Comparison of ENCODE assay signal across 8 mouse cellular contexts in the genomic region with DNA sequence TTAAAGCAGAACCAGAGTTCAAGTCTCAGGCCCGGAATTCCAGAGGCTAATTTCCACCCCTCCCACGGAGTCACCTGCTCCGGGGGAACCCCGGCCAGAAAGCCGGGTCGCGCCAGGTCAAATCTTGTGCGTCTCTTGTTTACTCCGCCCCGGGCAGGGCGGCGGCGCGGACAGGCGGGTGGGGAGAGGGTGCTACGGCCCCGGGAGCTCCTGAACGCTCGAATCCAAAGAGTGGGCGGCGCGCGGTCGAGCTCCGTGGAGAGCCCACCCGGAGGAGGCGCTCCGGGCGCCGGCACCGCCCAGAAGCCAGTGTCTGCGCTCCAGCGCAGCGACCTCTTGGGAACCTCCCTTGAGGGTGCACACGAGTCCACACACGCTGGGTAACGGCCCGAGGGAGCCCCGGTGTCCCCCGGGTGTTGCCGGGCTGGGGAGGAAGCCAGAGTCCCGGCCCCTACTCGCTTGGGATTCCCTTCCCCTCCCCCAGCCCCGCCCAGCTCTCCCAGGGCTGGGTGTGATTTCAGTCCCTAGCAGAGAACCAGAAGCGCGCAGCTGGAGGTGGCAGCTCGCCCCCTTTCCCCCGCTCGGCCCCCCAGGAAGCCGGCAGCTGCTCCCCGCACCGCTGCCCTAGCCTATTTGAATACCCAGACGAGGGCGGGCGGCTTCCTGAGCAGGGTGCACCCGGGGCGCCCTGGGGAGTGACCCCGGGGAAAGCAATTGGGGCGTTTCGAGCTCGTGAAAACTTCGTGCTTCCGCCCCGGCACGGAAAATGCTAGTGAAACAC. TPM values are rescaled to one million over a fixed set of nuclear protein-coding genes. Genes with fewer than 3 reads are reported as not detected.
DNase-seq lines count a peak whose midpoint lies in the region; ATAC-seq and TF ChIP-seq lines count a peak whose summit lies in the region.

No protein-coding gene starts in this region.

- no peaks in the 10 kb centered on the region for H3K36me3 ChIP-seq in ES-E14 (ENCODE audit: control insufficient read depth, insufficient read depth, low read length, poor library complexity, severe bottlenecking)
- no peaks in the 10 kb centered on the region for H3K36me3 ChIP-seq in hindbrain, embryonic 11.5 days (ENCODE audit: control insufficient read depth, insufficient read depth, low read length)

- no peaks in the 10 kb centered on the region for H3K9me3 ChIP-seq in ES-E14 (ENCODE audit: control insufficient read depth, insufficient read depth, low read depth, low read length)
- H3K9me3 ChIP-seq in hindbrain, embryonic 11.5 days (ENCODE audit: control insufficient read depth, low read length): no peaks in the 10 kb centered on the region

- peak overlapping the region; percentile 72 to 77 for H3K4me3 ChIP-seq in ES-E14 (ENCODE audit: insufficient read depth in 1 of 2, low read depth in 1 of 2, low read length in 2 of 2, poor library complexity in 1 of 2, severe bottlenecking in 1 of 2)
- peak overlapping the region; percentile 82 for H3K4me3 ChIP-seq in cerebellum, adult 2 months (replicated peaks; ENCODE audit: insufficient read depth, low read depth, low read length)
- peak overlapping the region; percentile 77 for H3K4me3 ChIP-seq in hindbrain, embryonic 11.5 days (ENCODE audit: low read depth, low read length)

- ATAC-seq in hindbrain, embryonic 11.5 days (ENCODE audit: low FRiP score): peak; percentile 8; the same call in 1 of the 2 replicates

- no peaks in the 10 kb centered on the region for H3K4me1 ChIP-seq in ES-E14 (ENCODE audit: control insufficient read depth in 2 of 2, insufficient read depth in 2 of 2, low read length in 2 of 2, poor library complexity in 1 of 2)
- H3K4me1 ChIP-seq in cerebellum, adult 2 months (ENCODE audit: control insufficient read depth, insufficient read depth, low read length): no peaks in the 10 kb centered on the region
- no peaks in the 10 kb centered on the region for H3K4me1 ChIP-seq in hindbrain, embryonic 11.5 days (replicated peaks; ENCODE audit: control insufficient read depth, insufficient read depth, low read length)

- TF ChIP-seq POLR2A in cerebellum, adult 2 months (IDR thresholded peaks at IDR 0.05; ENCODE audit: borderline replicate concordance, insufficient read depth, low read length): peak; percentile 25; the same call in 1 of the 2 replicates

- TF ChIP-seq CTCF in cerebellum, adult 2 months (IDR thresholded peaks at IDR 0.05; ENCODE audit: borderline replicate concordance, insufficient read depth, low read depth, low read length): no peak

- peak overlapping the region; percentile 82 for H3K4me2 ChIP-seq in hindbrain, embryonic 11.5 days (replicated peaks; ENCODE audit: low read depth, low read length)

- DNase-seq in ES-E14 (ENCODE audit: low read depth, low spot score): peak; percentile 72
- peak; percentile 79 to 81 for DNase-seq in cerebellum, adult 2 months
- peak; percentile 76 to 80 for DNase-seq in frontal cortex, postnatal 10 days (ENCODE audit: low spot score in 2 of 2)
- peak; percentile 73 for DNase-seq in hindbrain, embryonic 11.5 days (ENCODE audit: low spot score)
- DNase-seq in layer of hippocampus, postnatal 25 days (ENCODE audit: extremely low spot score in 1 of 2, low spot score in 1 of 2): peak; percentile 50 to 71
- DNase-seq in lung, postnatal 10 days: peak; percentile 94
- DNase-seq in ovary, postnatal 10 days (ENCODE audit: low spot score): peak; percentile 73
- peak; percentile 91 for DNase-seq in thymus, postnatal 0 days (ENCODE audit: low spot score)

- peak overlapping the region; percentile 50 for H3K9ac ChIP-seq in ES-E14 (ENCODE audit: insufficient read depth, low read depth, low read length, poor library complexity, severe bottlenecking)
- peak overlapping the region; percentile 89 for H3K9ac ChIP-seq in hindbrain, embryonic 11.5 days (ENCODE audit: low read depth, low read length)

- under 1% methylated on average over 65 of the region's 65 CpGs for WGBS in cerebellum, adult 2 months
- WGBS in hindbrain, embryonic 11.5 days: under 1% methylated on average over 64 of the region's 65 CpGs

- no peaks in the 10 kb centered on the region for H3K27me3 ChIP-seq in cerebellum, adult 2 months (ENCODE audit: control insufficient read depth, insufficient read depth, low read length)
- H3K27me3 ChIP-seq in hindbrain, embryonic 11.5 days (ENCODE audit: control insufficient read depth, insufficient read depth, low read length): no peaks in the 10 kb centered on the region

- in situ Hi-C loops in ES-E14 (cut with MboI; ENCODE audit: low sequenced_read_pairs in 2 of 2, unreplicated experiment in 2 of 2): no loop called here

- H3K27ac ChIP-seq in ES-E14 (ENCODE audit: insufficient read depth, low read depth, low read length, poor library complexity, severe bottlenecking): no peak overlapping the region; the same call in 1 of the 2 replicates
- peak overlapping the region; percentile 99 for H3K27ac ChIP-seq in cerebellum, adult 2 months (ENCODE audit: insufficient read depth, low read length)
- peak overlapping the region; percentile 96 for H3K27ac ChIP-seq in hindbrain, embryonic 11.5 days (ENCODE audit: low read depth, low read length)

TF ChIP-seq in ES-E14, 5 proteins besides CTCF, POLR2A, EP300 and RAD21:
- TF ChIP-seq CHD2 (IDR thresholded peaks at IDR 0.05; ENCODE audit: low read depth, low read length) (no peak), ZNF384 (IDR thresholded peaks at IDR 0.05; ENCODE audit: low read depth, low read length) (no peak), HCFC1 (IDR thresholded peaks at IDR 0.05; ENCODE audit: borderline replicate concordance, insufficient read depth, low read length) (no peak), MAFK (IDR thresholded peaks at IDR 0.05; ENCODE audit: insufficient read depth, low read depth, low read length) (no peak), ZC3H11A (IDR thresholded peaks at IDR 0.05; ENCODE audit: borderline replicate concordance, low read depth, low read length) (no peak)

RNA-seq across cellular contexts. Expression of gene Hivep2, which starts 1.2 kb away (rescaled TPM):
- total RNA-seq in ES-E14 (2012; rRNA removed): 1.2 and 2.3 TPM in 2 replicates
- polyA plus RNA-seq in cerebellum, adult 2 months (2012; rRNA removed): 55.2 and 60.4 TPM in 2 replicates
- polyA plus RNA-seq in hindbrain, embryonic 11.5 days (2014; fragmentation: Nextera tagmentation; extraction: Ambion mirVana): 6.2 and 8.9 TPM in 2 replicates
- 100 to 1,000 TPM; 202 to 236 TPM for total RNA-seq in layer of hippocampus, postnatal 25 days (2021)
- polyA plus RNA-seq in thymus, postnatal 0 days (2015; fragmentation: Nextera tagmentation; extraction: Ambion mirVana): 13.1 and 14.5 TPM in 2 replicates
